Mouse (Mus musculus): ENCODE measurements around the gene Mcm3. TPM values are rescaled to one million over a fixed set of nuclear protein-coding genes. Genes with fewer than 3 reads are reported as not detected.

Gene Mcm3
- total RNA-seq, 2 experiments from 2014 or later, result 306 to 673 TPM

Other genes with a start within 250 kb of the Mcm3 start
- gene Pkhd1, start 202.2 kb downstream of the Mcm3 start, total RNA-seq (2015), result not detected in 2 replicates
- gene Pkhd1, start 202.2 kb downstream of the Mcm3 start, total RNA-seq (2017), result not detected in 2 replicates
- gene Il17a, start 89.4 kb downstream of the Mcm3 start, total RNA-seq (2015), result not detected in 2 replicates
- not detected in 2 replicates for gene Il17a, start 89.4 kb downstream of the Mcm3 start, total RNA-seq (2017)
- 0.30 TPM in 1 of 2 replicates, not detected in the other for gene Il17f, start 29.7 kb downstream of the Mcm3 start, total RNA-seq (2015)
- gene Il17f, start 29.7 kb downstream of the Mcm3 start, total RNA-seq (2017), result 0.50 TPM in 1 of 2 replicates, not detected in the other
- gene Paqr8, start 70.3 kb upstream of the Mcm3 start, total RNA-seq (2015), result 1.6 and 3.9 TPM in 2 replicates
- 2.4 and 3.5 TPM in 2 replicates for gene Paqr8, start 70.3 kb upstream of the Mcm3 start, total RNA-seq (2017)
- 0.07 and 1.5 TPM in 2 replicates for gene Efhc1, start 131.3 kb upstream of the Mcm3 start, total RNA-seq (2015)
- gene Efhc1, start 131.3 kb upstream of the Mcm3 start, total RNA-seq (2017), result 0.20 and 0.21 TPM in 2 replicates

Measured in megakaryocyte progenitor cell, adult 5-6 weeks (primary cell).